Mouse (Mus musculus) heart, postnatal 14 days (tissue): ENCODE data around the gene Crybg3. TPM values are rescaled to one million over a fixed set of nuclear protein-coding genes. Genes with fewer than 3 reads are reported as not detected.
"Not testable (repeated sequence)": the region's sequence is repeated elsewhere in the genome, so short reads cannot be mapped to it uniquely, and the experiment has no call there.

Source experiments
- DNase-seq, 2 experiments: peaks; one replicate each; pipeline ENCODE4 v3.0.0; 2021 to 2022
- intact Hi-C: fragments of 180-260 bp; cut with DNase I; formaldehyde crosslinking; loops from one replicate; pipeline ENCODE4 v1.15.1; 2025
- total RNA-seq, 2 experiments: library from RNA; stranded (reverse); gene quantifications; 2 replicates each; pipeline ENCODE4 v1.2.3; 2021

The Crybg3 gene
- total RNA-seq, 2 experiments from 2014 or later = 64.1 to 67.2 TPM

GRCm38 (mm10) chr16:59474788-59475187 is 126.0 kb downstream of the Crybg3 start:
- DNase-seq = peak; percentile 68 to 85
- intact Hi-C loops = loop anchor here (1.0 to 5.0 kb wide), 3 partner anchors 43 to 141 kb away; partner anchors contain the start of gene Crybg3

- no peak for DNase-seq
- intact Hi-C loops = loop anchor here (5.0 kb wide), 1 partner anchor 45 kb away; no protein-coding TSS in a partner anchor
Observed at GRCm38 (mm10) chr16:59472546-59472945, 128.2 kb downstream of the Crybg3 start.

- peak; percentile 84 to 88 for DNase-seq
- intact Hi-C loops = loop anchor here (5.0 kb wide), 1 partner anchor 46 kb away; no protein-coding TSS in a partner anchor
Observed at GRCm38 (mm10) chr16:59471637-59472278, 129.0 kb downstream of the Crybg3 start, which contains the start of gene Riox2. Gene Riox2 (plus strand): TSS chr16:59471775.

- DNase-seq = no peak
- intact Hi-C loops = loop anchor here (5.0 kb wide), 1 partner anchor 47 kb away; no protein-coding TSS in a partner anchor
Observed at GRCm38 (mm10) chr16:59469846-59470245, 130.9 kb downstream of the Crybg3 start.

GRCm38 (mm10) chr16:59463973-59464372 is 136.8 kb downstream of the Crybg3 start:
- intact Hi-C loops = no loop called here
- DNase-seq = no peak

GRCm38 (mm10) chr16:59463567-59463966 is 137.2 kb downstream of the Crybg3 start:
- intact Hi-C loops = no loop called here
- no peak for DNase-seq

GRCm38 (mm10) chr16:59459259-59459861 is 141.4 kb downstream of the Crybg3 start:
- DNase-seq, intact Hi-C loops: not testable (repeated sequence)

- intact Hi-C loops = no loop called here
Observed at GRCm38 (mm10) chr16:59451813-59452212, 149.0 kb downstream of the Crybg3 start.

GRCm38 (mm10) chr16:59449092-59449491 is 151.7 kb downstream of the Crybg3 start:
- no peak for DNase-seq
- intact Hi-C loops = no loop called here

More at GRCm38 (mm10) chr16:59451813-59452212, 149.0 kb downstream of the Crybg3 start:
- DNase-seq = no peak

GRCm38 (mm10) chr16:59448181-59448580 is 152.6 kb downstream of the Crybg3 start:
- no peak for DNase-seq
- intact Hi-C loops = no loop called here

GRCm38 (mm10) chr16:59444880-59445559 is 155.8 kb downstream of the Crybg3 start:
- intact Hi-C loops = no loop called here
- DNase-seq = no peak

Other genes starting within 250 kb of the Crybg3 start
- gene Olfr209, start 237.0 kb downstream of the Crybg3 start, total RNA-seq = not detected
- not detected for gene Gabrr3, start 193.6 kb downstream of the Crybg3 start, total RNA-seq
- gene Riox2, start 129.2 kb downstream of the Crybg3 start, total RNA-seq = 10 to 100 TPM; 12.7 to 12.9 TPM
- gene Arl6, start 38.4 kb upstream of the Crybg3 start, total RNA-seq = 1 to 10 TPM; 4.9 to 6.3 TPM